Mouse (Mus musculus) left cerebral cortex, adult 2 months (tissue): ENCODE results near the gene Lamtor2. TPM values are rescaled to one million over a fixed set of nuclear protein-coding genes. Genes with fewer than 3 reads are reported as not detected.
A peak's percentile ranks its signal among the peaks of the same experiment; 100 is the strongest.

Source experiments
- DNase-seq, 2 experiments: peaks; one replicate each; pipeline ENCODE4 v3.0.0; 2021 to 2022; ENCODE audit warnings: low spot score in 2 of 2, mixed read lengths in 1 of 2; ENCODE audit errors: extremely low spot score in 1 of 2
- H3K27ac ChIP-seq: fragments of 200-600 bp; 2 replicates; pipeline ENCODE4 v1.8.1; 2022
- H3K4me3 ChIP-seq: fragments of 200-600 bp; 2 replicates; pipeline ENCODE4 v1.8.1; 2022
- CTCF ChIP-seq: fragments of 200-600 bp; IDR thresholded peaks from 2 replicates; pipeline ENCODE4 v1.8.1; 2022; ENCODE audit warnings: antibody characterized with exemption, mild to moderate bottlenecking, moderate library complexity
- intact Hi-C: fragments of 180-260 bp; cut with DNase I; formaldehyde crosslinking; loops from one replicate; pipeline ENCODE4 v1.15.1; 2025
- total RNA-seq, 2 experiments: library from RNA; stranded (reverse); gene quantifications; 2 replicates each; pipeline ENCODE4 v1.2.3; 2021

The Lamtor2 gene
- total RNA-seq, 2 experiments from 2014 or later, result 98.3 to 99.1 TPM

DNA sequence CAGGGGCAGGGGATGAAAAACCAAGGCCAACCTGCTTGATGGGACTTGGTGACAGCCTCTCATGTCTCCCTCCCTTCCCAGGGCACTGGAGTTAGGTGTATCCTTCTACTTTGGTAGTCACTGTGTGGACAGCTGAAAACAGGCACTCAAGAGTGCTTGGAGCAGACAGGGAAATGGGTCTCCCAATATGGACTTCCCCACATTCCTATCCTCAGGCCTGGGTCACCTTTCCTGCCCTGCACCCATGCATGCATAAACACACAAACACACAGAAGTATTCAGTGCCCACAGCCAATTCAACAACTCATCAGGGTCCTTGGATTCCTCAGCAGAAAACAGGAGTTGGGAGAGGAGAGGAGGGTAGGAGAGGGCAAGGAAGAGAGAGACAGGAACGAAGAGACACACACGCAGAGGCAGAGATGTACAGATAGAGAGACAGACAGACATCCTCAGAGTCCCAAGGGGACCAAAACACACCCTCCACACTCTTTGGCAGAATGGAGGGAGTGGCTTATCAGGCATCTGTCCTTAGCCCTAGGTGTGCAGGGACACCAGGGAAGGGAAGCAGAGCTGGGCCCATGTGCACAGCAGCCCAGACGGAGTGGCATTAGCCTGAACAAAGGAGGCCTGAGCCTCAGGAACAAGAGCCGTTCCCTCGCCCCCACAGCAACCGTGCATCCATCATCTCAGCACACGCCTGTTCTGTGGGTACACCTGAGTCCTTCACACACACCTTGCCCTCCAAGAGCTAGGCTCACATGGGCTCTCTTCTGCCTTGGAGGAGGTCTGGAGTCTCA lies 23.5 kb downstream of the Lamtor2 start:
- H3K4me3 ChIP-seq, result no peak overlapping the region
- no peak for DNase-seq
- no peak for TF ChIP-seq CTCF
- no peak overlapping the region for H3K27ac ChIP-seq
- intact Hi-C loops, result loop anchor here (5.0 kb wide), 1 partner anchor 122 kb away; no protein-coding TSS in a partner anchor

DNA sequence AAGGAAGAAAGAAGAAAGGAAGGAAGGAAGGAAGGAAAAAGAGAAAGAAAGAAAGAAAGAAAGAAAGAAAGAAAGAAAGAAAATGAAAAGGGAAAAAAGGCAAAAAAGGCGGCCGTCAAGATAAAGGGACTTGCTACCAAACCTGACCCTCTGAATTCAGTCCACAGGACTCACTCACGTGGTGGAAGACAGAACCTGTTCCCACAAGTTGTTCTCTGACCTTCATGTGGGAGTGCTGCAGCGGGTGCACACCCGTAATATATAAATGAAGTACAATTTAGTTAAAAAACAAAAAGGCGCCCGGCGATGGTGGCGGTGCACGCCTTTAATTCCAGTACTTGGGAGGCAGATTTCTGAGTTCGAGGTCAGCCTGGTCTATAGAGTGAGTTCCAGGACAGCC lies 24.2 kb downstream of the Lamtor2 start:
- intact Hi-C loops, result loop anchor here (5.0 kb wide), 1 partner anchor 121 kb away; no protein-coding TSS in a partner anchor
- TF ChIP-seq CTCF, result no peak
- no peak for DNase-seq
- Histone ChIP-seq H3K27ac (no peak overlapping the region), H3K4me3 (no peak overlapping the region)

DNA sequence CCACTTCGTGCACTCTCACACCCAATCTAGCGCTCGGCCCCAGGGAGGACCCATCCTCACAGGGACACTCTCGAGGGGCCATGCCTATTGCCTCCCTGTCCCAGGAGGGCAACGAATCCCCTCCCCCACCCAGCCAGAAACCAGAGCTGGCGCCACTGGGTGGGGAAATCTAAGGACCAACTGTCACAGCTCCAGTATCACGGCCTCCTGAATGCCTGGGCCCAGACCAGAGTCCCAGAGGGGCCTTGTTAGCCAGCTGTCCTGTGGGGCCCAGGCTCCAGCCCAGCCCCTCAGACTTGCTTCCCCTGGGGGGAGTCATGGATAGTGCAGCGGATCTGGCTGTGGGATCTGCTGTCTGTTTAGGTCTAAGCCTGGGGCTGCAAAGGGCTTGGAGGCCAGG lies 25.3 kb downstream of the Lamtor2 start:
- H3K27ac ChIP-seq, result no peak overlapping the region
- intact Hi-C loops, result loop anchor here (5.0 kb wide), 1 partner anchor 120 kb away; no protein-coding TSS in a partner anchor
- no peak for TF ChIP-seq CTCF
- H3K4me3 ChIP-seq, result no peak overlapping the region
- DNase-seq, result no peak

DNA sequence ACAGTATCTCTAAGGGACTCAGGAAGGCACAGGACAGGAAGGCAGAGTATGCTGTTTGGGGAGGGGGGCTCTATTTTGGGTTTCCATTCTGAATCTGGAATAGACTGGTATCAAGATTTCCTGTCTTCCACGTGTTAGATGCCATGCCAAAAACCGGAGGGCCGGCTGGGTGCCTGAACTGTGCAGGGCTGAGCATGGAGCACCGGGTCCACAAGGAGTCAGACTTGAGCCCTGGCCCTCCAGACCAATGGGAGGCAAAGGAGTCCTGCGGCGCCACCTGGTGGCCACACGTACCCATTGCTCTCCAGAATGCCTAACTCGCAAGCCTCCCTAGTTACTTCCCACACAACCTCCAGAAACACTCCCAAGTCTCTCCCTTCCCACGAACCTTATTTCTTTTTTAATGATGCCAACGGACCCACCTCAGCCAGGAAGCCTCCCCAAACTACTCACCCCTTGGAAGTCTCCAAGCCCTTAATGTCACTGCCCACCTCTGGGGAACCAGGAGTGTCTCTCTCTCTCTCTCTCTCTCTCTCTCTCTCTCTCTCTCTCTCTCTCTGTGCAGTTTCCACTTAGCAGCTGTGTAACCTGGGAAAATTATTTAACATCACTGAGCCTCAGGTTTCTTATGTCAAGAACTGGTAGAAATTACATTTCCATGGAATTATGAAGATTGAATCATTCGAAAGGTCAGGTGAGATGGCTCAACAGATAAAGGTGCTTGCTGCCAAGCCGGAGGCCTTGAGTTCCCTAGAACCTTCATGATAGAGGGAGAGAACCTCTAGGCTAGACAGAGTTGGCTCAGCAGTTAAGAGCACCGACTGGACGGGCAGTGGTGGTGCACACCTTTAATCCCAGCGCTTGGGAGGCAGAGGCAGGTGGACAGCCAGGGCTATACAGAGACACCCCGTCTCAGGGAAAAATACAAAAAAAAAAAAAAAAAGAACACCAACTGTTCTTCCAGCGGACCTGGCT lies 26.4 kb downstream of the Lamtor2 start:
- H3K4me3 ChIP-seq, result no peak overlapping the region
- intact Hi-C loops, result loop anchor here (5.0 kb wide), 1 partner anchor 119 kb away; no protein-coding TSS in a partner anchor
- no peak overlapping the region for H3K27ac ChIP-seq
- DNase-seq, result peak; percentile 74 to 78
- TF ChIP-seq CTCF, result peak; percentile 99

DNA sequence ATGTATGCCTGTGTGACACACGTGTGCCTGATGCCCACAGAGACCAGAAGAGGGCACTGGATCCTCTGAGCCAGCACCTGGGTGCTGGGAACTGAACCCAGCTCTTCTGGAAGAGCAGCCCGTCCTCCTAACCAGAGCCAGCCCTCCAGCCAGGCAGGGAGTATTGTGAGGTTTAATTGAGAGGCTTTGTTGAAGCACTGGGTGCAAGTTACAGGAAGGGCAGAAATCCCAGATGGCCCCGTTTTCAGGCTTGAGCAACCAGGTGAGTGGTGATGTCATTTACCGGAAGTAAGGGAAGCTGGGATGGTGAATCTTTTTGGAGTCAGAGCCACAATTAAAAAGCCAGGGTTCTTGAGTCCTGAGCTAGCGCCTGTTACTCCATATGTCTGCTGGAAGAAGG lies 27.9 kb downstream of the Lamtor2 start:
- intact Hi-C loops, result loop anchor here (5.0 kb wide), 1 partner anchor 118 kb away; no protein-coding TSS in a partner anchor
- Histone ChIP-seq H3K27ac (no peak overlapping the region), H3K4me3 (no peak overlapping the region)
- no peak; the same call in 1 of the 2 replicates for TF ChIP-seq CTCF
- no peak for DNase-seq

DNA sequence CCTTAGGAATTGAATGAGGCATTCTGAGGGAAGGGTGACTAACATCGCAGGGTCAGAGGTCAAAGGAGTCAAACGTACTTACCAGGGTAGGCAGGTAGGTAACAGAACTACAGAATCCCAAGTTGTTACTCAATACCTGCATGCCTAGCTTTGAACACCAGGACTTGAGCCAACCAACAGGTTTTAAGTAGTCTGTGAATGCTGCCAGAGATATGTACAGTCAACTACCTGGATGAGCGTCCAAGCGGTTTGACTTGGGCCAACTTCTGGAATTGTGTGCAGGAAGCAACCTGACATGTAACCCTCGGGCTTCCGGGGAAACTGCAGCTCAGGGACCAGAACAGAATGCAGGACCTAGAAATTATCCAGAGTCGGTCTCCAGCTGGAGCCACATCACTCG lies 29.8 kb downstream of the Lamtor2 start:
- H3K4me3 ChIP-seq, result no peak overlapping the region
- no peak for DNase-seq
- no peak overlapping the region for H3K27ac ChIP-seq
- intact Hi-C loops, result no loop called here
- no peak for TF ChIP-seq CTCF

DNA sequence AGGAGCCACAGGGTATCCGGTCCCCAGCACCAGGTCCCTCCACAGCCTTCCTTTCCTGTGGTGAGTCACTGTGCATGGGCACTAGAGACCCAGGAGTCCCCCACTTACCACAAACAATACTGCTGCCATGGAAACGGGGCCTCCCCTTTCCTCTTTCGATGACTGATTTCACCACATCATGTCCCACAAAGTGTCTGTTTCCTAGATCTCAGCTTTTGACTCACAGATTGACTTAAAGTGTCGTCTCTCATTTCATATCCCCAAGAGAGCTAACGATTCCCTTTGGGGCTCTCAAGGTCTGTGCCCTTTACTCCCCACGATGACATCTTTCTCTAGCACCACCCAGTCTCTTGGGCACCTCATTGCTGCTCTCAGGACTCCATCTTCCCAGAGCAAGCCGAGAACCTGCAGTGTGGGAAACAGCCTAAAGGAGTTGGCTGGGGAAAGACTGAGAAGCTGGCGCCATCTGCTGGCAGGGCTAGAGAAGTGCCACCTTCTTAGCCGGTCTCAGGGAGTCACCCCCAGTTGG lies 31.0 kb downstream of the Lamtor2 start:
- DNase-seq, result peak; percentile 43 to 59
- peak; percentile 95 for TF ChIP-seq CTCF
- no peak overlapping the region for H3K27ac ChIP-seq
- no peak overlapping the region for H3K4me3 ChIP-seq
- intact Hi-C loops, result loop anchor here (1.0 kb wide), 1 partner anchor 39 kb away; no protein-coding TSS in a partner anchor

DNA sequence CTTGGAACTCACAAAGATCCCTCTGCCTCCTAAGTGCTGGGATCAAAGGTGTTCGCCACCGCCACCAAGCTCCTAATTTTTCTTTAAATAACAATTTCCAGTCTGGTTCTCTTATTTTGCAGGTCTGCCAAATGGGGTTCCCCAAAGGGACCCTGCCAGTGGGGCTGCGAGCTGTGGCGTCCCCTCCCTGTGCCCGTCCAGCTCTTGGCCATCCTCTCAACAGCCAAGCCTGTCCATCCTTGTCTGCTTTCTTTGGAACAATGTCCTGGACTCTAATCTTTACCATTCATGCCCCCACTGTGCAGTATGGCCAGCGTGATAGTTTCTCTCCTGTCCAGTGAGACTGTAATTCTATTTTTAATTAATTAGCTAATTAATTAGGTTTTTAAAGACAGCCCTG lies 31.7 kb downstream of the Lamtor2 start:
- Histone ChIP-seq H3K4me3 (no peak overlapping the region), H3K27ac (no peak overlapping the region)
- TF ChIP-seq CTCF, result no peak
- DNase-seq, result no peak
- intact Hi-C loops, result no loop called here

DNA sequence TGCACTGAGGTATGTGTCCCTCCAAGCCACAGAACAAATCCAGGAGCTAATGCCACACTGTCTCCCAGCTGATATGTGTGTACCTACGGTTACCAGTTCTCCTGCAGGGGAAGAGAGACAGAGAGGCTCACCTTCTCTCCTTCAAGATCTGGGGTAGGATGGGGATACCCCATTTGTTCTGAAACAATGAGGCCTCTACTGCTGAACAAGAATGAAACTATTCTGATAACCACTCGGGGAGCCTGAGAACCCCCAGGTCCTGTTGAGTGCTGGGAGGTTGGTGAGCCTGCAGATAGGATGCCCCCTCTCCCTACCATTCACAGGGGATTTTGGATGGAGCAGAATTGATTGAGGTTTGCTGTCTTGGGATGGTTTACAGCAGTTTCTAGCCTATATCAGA lies 32.8 kb downstream of the Lamtor2 start:
- no peak for TF ChIP-seq CTCF
- no peak for DNase-seq
- intact Hi-C loops, result no loop called here
- H3K4me3 ChIP-seq, result no peak overlapping the region
- H3K27ac ChIP-seq, result no peak overlapping the region

DNA sequence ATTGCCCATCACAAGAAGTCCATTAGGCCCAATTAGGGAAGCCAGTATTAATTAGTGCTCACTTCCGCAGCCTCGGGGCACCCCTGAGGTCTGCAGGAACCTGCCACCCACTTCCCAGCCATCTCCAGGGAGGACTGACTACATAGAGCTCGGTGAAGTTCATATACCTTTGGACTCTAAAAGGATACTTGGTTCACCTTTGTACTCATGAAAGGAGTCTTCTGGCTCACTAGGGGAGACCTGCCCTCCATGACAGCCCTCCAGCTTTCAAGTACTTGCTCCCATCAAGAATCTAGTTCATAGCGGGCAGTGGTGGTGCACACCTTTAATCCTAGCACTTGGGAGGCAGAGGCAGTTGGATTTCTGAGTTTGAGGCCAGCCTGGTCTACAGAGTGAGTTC lies 34.5 kb downstream of the Lamtor2 start:
- Histone ChIP-seq H3K27ac (no peak overlapping the region), H3K4me3 (no peak overlapping the region)
- TF ChIP-seq CTCF, result no peak
- intact Hi-C loops, result no loop called here
- DNase-seq, result no peak

DNA sequence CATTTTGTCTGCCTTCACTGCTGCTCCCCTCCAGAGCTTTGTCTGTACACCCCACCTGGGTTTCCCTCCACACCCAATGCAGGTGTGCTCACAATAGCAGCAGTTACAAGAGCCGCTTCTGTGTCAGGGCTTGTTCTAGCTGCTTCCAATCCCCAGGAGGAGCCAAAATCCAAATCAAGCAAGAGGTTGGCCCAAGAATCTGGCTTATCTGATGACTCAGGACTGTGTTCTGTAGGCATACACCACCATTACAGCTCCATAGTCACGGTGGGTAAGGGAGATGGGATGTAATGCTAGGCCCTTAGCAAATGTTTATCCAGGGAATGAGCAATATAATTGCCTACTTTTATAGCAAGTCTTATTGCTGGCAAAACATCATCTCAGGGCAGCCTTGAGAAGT lies 36.5 kb downstream of the Lamtor2 start:
- no peak for TF ChIP-seq CTCF
- no peak overlapping the region for H3K4me3 ChIP-seq
- DNase-seq, result no peak
- no peak overlapping the region for H3K27ac ChIP-seq
- intact Hi-C loops, result no loop called here

DNA sequence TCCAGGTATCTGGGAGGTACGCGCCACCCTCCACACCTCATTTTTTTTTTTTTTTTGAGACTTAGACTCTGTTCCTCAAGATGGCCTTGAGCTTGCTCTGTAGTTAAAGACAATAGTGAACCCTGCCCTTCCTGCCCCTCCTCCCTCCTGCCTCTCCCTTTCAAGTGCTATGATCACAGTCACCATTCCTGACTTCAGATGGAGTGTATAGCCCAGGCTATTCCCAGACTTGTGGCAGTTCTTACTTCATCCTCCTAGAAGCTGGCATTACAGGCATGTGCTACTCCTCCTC lies 37.8 kb downstream of the Lamtor2 start:
- no peak for DNase-seq
- Histone ChIP-seq H3K4me3 (no peak overlapping the region), H3K27ac (no peak overlapping the region)
- intact Hi-C loops, result no loop called here
- TF ChIP-seq CTCF, result no peak
